Mouse (Mus musculus) lung, adult 18-20 months (tissue): ENCODE data around the gene Hcn1.
"Not testable (repeated sequence)": the region's sequence is repeated elsewhere in the genome, so short reads cannot be mapped to it uniquely, and the experiment has no call there.

Experiments used
- DNase-seq, 2 experiments: peaks; one replicate each; pipeline ENCODE4 v3.0.0; 2022; ENCODE audit warnings: mixed read lengths in 2 of 2

The Hcn1 gene

DNA sequence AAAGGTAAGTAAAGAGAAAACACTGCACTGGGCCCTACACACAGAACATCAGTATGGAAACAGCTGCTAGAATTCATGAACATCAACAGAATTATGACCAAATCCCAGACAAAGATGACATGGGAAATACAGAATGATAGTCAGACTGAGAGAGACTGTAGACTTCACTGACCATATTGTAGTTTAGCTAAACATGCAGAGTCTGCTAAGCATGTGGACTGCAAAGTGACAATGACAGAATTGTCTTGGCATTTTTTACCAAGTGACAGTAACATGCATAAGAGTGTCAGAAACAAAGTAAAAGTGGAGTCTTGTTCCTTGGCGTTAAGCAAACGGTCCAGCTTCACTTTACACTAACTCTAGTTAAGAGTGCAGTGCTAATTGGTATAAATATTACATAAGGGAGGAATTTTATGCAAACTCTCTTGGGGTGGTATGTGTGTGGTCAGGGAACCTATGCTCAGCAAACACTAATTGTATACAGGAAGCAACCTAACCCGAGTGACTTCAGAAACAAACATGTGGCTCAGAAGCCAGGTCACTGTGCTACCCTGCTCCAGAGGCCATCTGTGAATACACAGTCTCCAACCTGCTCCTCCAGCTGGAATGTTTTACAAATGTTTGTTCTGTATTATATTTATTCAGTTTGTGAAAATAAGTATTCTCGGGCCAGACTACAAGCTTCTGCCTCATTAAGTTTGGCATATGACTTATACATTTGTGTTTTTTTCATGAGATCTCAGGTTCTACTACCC, 278.5 kb downstream of the Hcn1 start:
- DNase-seq: no peak

DNA sequence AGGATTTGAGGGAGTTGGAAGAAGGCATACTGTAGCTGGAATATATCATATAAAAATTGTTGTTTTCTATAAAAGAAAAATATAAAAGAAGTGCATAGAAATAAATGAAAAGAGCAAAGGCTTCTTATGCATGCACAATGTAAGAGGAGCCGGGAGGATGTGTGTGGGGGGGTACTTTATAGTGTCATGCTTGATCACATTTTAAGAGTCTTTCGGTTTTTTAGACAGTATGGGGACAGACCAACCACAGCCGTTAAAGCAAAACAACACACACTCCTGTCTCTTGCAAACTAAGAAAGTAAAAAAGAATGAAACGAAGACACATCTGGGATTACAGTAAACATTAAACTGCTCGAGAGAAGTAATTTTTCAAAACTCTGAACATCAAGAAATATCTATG, 290.0 kb downstream of the Hcn1 start:
- no peak for DNase-seq

DNA sequence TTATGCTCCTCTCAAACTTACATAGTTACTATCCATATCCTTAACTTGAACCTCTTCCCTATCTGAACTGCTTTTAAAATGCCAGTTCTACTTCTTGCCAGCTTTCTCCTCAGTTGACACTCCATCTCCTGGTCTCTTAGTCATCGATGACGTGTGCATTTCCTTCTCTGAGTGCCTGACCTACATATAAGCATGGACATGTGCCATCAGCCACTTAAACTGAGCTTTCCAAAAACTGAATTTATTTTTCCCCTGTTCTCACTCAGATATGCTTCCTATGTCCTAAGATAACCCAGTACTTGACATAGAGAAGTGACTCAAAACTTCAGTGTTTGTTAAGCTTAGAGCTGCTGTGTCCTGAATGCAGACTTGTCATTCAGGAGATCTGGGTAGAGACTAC, 295.9 kb downstream of the Hcn1 start:
- DNase-seq: no peak

GRCm38 (mm10) chr13:117907801-117908200, 305.7 kb downstream of the Hcn1 start:
- no peak for DNase-seq

GRCm38 (mm10) chr13:117929734-117930133, 327.6 kb downstream of the Hcn1 start:
- no peak for DNase-seq

- no peak for DNase-seq
Observed at GRCm38 (mm10) chr13:117931746-117932145, 329.6 kb downstream of the Hcn1 start.

DNA sequence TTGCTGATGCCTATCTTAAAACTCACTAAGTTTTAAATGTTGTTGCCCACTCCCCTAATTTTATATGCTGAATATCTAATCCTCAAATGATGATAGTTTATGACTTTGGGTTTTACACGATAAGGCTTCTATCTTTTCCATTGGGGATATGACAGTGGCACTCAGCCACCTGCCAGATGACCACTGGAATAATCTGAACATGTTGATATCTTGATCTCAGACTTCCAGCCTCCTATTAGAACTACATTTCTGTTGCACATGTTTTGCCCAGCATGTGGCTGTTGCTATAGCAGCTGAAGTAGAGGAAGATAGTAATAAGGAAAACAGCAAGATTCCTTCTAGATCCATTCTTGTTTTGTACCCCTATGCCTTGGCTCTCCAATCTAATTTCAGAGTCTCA, 336.6 kb downstream of the Hcn1 start:
- DNase-seq: no peak

DNA sequence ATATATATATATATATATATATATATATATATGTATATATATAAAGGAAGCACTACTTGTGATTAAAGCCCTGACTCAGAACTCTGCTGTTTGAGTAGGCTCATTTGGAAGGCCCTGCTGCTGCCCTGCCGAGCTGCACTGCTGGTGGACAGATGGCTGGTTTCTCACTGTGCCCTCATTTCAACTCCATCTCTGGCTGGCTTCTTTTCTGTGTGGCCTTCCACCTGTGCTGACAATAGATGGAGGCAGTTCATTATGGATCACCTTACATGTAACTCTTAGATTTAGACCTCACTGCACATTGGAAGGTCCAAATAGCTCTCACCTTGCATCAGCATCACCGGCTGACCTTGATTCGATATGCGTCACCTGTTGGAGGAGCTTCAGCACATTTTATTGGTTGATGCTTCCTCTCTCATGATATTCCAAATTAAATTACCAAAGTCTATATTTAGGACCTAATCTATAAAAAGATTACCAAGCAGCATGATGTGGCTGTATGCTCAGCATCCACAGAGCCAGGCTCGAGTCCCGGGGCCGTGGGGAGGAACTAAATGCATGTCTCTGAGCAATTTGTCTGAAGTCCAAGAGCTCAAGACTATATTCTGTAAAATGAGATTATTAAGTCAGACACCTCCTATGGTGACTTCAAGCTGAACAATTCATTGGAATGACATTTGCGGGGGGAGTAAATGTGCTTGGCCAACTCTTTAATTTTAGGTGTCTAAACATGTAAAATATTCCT, 338.6 kb downstream of the Hcn1 start:
- no peak for DNase-seq

GRCm38 (mm10) chr13:117946843-117947242, 344.7 kb downstream of the Hcn1 start:
- DNase-seq: no peak

- no peak for DNase-seq
Observed at GRCm38 (mm10) chr13:117947704-117948376, 345.7 kb downstream of the Hcn1 start.

DNA sequence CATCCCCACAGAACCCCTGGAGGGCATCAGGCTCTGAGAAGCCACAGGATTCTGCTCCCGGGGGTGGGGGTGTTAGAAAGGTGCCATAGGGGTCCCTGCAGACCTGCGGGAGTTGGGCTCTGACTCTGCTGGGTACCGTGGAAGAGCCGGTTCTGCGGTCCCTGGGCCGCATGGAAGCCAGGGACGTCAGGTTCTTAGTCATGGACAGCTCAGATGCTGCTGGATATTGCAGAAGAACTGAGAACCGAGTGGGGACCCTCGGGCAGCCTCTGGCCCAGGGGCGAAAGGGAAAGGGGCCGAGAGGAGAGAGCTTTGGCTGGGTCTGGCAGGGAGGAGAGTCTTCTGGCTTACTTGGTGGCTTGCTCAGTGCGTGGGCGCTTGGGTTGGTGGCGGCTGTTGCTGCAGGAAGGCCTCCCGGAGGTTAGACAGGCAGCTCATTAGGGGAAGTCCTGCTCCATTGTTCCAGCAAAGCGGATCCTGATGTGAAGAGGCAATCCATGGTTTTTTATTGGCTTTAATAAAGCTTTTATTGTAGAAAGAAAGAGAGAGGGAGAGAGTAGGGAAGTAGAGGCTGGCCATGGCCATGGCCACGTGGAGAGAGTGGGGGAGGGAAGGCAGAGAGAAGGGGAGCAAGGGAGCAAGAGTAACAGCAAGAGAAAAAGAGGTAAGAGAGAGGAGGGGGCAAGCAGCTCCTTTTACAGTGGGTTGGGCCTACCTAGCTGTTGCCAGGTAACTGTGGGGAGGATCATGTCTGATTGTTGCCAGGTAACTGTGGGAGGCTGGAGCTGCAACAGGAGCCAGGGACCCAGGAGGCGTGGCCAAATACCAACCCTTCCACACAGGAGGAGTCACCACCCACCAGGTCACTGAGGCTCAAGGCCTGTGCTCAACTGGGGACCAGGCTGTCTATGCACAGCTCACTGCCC, 356.6 kb downstream of the Hcn1 start:
- no peak for DNase-seq

DNA sequence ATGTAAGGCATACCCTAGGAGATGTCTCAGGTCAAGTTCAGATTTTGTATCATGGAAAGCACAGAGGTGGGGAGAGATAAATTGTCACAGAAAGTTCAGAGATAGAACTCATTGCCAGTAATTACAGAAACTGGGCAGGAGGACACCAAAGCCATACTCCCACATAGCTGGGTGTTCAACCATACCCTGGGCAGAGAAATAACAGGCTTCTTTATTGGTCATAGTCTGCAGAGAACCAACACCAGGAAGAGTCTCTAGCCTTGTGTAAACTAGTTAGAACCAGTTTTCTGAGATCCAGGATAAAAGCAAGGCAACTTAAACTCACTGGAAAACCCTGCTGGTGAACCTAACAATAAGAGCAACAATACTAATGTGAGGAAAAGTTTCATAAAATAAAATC, 362.5 kb downstream of the Hcn1 start:
- no peak for DNase-seq

- no peak for DNase-seq
Observed at GRCm38 (mm10) chr13:117975382-117975781, 373.3 kb downstream of the Hcn1 start.

DNA sequence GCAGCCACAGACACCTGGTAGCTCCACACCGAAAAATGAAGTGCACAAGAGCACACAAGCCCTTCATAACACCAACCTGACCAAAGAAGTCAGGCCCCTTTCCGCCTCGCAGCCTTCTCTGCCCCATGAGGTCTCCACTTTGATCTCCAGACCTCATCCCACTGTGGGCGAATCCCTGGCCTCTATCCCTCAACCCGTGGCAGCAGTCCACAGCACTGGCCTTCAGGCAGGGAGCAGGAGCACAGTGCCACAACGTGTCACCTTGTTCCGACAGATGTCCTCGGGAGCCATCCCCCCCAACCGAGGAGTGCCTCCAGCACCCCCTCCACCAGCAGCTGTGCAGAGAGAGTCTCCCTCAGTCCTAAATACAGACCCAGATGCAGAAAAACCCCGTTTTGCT, 373.7 kb downstream of the Hcn1 start:
- DNase-seq: no peak

GRCm38 (mm10) chr13:117984339-117984738, 382.2 kb downstream of the Hcn1 start:
- no peak for DNase-seq

GRCm38 (mm10) chr13:117999767-118000488, 397.8 kb downstream of the Hcn1 start:
- no peak for DNase-seq

GRCm38 (mm10) chr13:118000538-118000937, 398.4 kb downstream of the Hcn1 start:
- DNase-seq: no peak

GRCm38 (mm10) chr13:118021176-118021575, 419.1 kb downstream of the Hcn1 start:
- no peak for DNase-seq

DNA sequence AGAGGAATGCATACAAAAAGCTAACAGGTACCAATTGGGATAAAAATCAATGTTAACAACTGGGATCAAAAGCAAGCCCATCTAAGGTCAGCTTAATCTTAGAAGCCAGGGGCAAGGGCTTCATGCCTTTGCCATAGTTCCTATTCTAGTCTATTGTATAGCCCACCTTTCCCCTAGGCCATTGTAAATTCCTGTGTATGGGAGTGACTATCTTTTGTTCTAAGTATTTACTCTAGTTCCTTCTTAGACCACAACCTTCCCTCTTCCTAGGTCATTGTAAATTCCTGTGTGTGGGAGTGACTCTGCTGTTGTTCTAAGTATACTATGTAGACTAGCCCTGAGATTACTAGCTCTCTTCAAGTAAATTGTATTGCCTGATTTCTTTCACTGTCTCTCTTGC, 420.8 kb downstream of the Hcn1 start:
- not testable (repeated sequence) for DNase-seq

DNA sequence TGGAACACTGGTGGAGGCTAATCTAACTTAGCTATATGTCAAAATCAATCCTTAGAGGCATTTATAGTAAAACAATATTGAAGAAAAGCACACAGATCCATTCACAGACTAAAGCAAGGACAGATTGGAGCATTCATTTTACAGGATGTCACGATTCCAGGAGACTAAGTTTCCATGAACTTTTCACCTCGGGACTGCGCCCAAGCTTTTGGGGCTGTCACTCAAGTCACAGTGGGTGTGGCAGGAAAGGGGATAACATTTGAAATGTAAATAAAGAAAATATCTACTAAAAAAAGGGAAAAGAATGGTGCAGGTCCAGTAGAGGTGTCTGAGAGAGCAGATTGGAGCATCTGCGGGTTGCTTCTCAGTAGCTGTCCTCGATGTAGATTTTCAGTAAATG, 421.3 kb downstream of the Hcn1 start:
- no peak for DNase-seq

- no peak for DNase-seq
Observed at GRCm38 (mm10) chr13:118026510-118026909, 424.4 kb downstream of the Hcn1 start.

DNA sequence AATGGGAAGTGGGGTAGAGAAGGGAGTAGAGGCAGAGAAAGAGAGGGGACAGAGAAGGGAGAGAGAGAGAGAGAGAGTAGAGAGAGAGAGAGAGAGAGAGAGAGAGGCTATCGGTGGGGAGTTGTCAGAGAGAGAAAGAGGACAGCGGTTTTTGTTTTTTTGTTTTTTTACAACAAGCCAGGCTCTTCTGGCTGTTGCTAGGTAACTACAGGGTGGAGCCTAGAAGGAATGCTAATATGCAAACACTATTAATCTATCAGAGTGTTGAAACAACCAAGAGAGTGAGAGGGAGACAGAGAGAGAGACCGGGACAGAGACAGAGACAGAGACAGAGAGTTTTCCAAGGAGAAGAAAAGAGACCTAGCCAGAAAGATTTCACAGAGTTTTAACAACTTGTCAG, 425.7 kb downstream of the Hcn1 start:
- no peak for DNase-seq
